Mouse (Mus musculus): ENCODE measurements around the gene Dlx3. TPM values are rescaled to one million over a fixed set of nuclear protein-coding genes. Genes with fewer than 3 reads are reported as not detected.

Dlx3 gene
- total and polyA plus RNA-seq, 2 experiments from 2014 or later: 0.23 to 0.37 TPM

GRCm38 (mm10) chr11:95080783-95081182 lies 39.1 kb upstream of the Dlx3 start:
- Histone ChIP-seq H3K9ac (replicated peaks; ENCODE audit: low read length) (no peak overlapping the region), H3K9me3 (ENCODE audit: low read length) (no peaks in the 10 kb centered on the region), H3K4me2 (ENCODE audit: low read depth, low read length) (no peak overlapping the region), H3K27ac (no peak overlapping the region), H3K36me3 (ENCODE audit: insufficient read depth, low read length) (no peaks in the 10 kb centered on the region), H3K4me3 (ENCODE audit: low read length) (no peak overlapping the region), H3K27me3 (ENCODE audit: insufficient read depth, low read length) (no peaks in the 10 kb centered on the region; the same call in 1 of the 2 replicates), H3K4me1 (ENCODE audit: insufficient read depth, low read length) (0 out of 2 replicates have a peak, but pooled peaks cover 1% of the 10 kb centered on the region)
- DNase-seq (ENCODE audit: low spot score) (no peak), ATAC-seq (no peak)
- WGBS: 82% methylated on average over 6 of the region's 6 CpGs
- TF ChIP-seq CTCF (IDR thresholded peaks at IDR 0.05; ENCODE audit: low read depth): no peak

DNA sequence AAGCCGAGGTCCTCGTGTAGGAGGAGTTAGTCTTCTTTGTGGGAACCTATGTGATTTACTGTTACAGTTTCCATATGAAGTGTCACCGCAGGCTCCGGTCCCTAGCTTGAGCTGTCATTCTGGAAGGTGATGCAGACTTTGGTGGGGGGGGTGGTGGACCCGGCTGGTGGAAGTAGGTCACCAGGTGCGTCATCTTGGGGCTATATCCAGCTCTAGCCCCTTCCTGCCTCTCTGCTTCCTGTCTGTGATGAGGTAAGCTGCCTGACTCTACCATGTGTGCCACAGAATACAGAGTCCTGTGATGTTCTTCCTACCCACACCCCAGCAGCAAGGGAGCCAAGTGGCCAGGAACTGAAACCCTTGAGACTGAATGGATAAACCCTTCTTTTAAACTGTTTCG lies 37.0 kb upstream of the Dlx3 start:
- H3K27me3 ChIP-seq (ENCODE audit: insufficient read depth, low read length): no peaks in the 10 kb centered on the region; the same call in 1 of the 2 replicates
- H3K36me3 ChIP-seq (ENCODE audit: insufficient read depth, low read length): no peaks in the 10 kb centered on the region
- 0 out of 2 replicates have a peak, but pooled peaks cover 6% of the 10 kb centered on the region for H3K4me1 ChIP-seq (ENCODE audit: insufficient read depth, low read length)
- no peaks in the 10 kb centered on the region for H3K9me3 ChIP-seq (ENCODE audit: low read length)
- H3K27ac ChIP-seq: no peak overlapping the region
- DNase-seq (ENCODE audit: low spot score): no peak
- H3K4me3 ChIP-seq (ENCODE audit: low read length): no peak overlapping the region
- no peak for TF ChIP-seq CTCF (IDR thresholded peaks at IDR 0.05; ENCODE audit: low read depth)
- no peak overlapping the region for H3K4me2 ChIP-seq (ENCODE audit: low read depth, low read length)
- ATAC-seq: no peak
- H3K9ac ChIP-seq (replicated peaks; ENCODE audit: low read length): no peak overlapping the region
- 94% methylated on average over 7 of the region's 7 CpGs for WGBS

DNA sequence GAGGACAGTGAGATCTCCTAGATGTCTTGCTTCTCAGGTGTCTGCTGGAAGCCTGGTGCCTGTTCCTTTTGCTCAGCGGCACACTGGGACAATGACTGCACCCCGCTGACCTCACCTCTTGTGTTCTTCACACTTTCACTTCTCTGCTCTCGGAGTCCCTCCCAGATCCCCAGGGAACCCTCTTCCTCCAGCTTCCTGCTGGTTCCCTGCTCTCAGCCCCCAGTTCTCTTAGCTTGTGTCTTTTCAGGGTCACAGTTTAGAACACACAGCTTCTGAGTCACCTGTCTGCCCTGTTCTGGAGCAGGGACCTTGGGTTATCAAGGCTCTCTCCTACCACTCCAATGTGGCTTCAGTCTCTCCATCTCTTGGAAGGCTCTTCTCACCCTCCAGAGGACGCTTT lies 35.7 kb upstream of the Dlx3 start:
- Histone ChIP-seq H3K4me2 (ENCODE audit: low read depth, low read length) (no peak overlapping the region), H3K36me3 (ENCODE audit: insufficient read depth, low read length) (no peaks in the 10 kb centered on the region), H3K9ac (replicated peaks; ENCODE audit: low read length) (no peak overlapping the region), H3K27ac (no peak overlapping the region), H3K4me1 (ENCODE audit: insufficient read depth, low read length) (0 out of 2 replicates have a peak, but pooled peaks cover 10% of the 10 kb centered on the region), H3K9me3 (ENCODE audit: low read length) (no peaks in the 10 kb centered on the region), H3K27me3 (ENCODE audit: insufficient read depth, low read length) (no peaks in the 10 kb centered on the region), H3K4me3 (ENCODE audit: low read length) (no peak overlapping the region)
- 46% methylated on average over 4 of the region's 4 CpGs for WGBS
- ATAC-seq (no peak), DNase-seq (ENCODE audit: low spot score) (no peak)
- no peak for TF ChIP-seq CTCF (IDR thresholded peaks at IDR 0.05; ENCODE audit: low read depth)

- Histone ChIP-seq H3K4me3 (ENCODE audit: low read length) (no peak overlapping the region), H3K27me3 (ENCODE audit: insufficient read depth, low read length) (no peaks in the 10 kb centered on the region), H3K27ac (no peak overlapping the region), H3K36me3 (ENCODE audit: insufficient read depth, low read length) (no peaks in the 10 kb centered on the region), H3K9me3 (ENCODE audit: low read length) (no peaks in the 10 kb centered on the region), H3K4me1 (ENCODE audit: insufficient read depth, low read length) (0 out of 2 replicates have a peak, but pooled peaks cover 10% of the 10 kb centered on the region), H3K4me2 (ENCODE audit: low read depth, low read length) (no peak overlapping the region), H3K9ac (replicated peaks; ENCODE audit: low read length) (no peak overlapping the region)
- TF ChIP-seq CTCF (IDR thresholded peaks at IDR 0.05; ENCODE audit: low read depth): no peak
- DNase-seq (ENCODE audit: low spot score) (no peak), ATAC-seq (no peak)
- 36% methylated on average over 5 of the region's 5 CpGs for WGBS
Measured at GRCm38 (mm10) chr11:95084811-95085382, 35.0 kb upstream of the Dlx3 start.

DNA sequence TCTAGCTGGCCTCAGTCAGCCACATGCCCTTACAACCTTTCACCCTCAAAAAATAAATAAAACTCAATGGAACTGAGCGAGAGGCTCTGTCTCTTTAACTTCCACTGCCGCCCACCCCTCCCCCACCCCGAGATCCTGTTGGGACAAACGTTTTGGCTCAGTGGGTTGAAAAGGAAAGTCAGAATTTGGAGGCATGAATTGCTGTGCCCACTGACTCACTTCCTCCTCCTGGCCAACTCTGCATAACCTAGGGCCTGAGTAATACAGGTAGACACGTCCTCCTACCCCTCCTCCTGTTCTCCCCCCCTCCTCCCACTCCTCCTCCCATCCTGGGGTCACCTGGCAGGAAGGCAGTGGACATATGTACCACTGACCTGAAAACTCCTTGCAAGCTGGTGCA lies 34.2 kb upstream of the Dlx3 start:
- TF ChIP-seq CTCF (IDR thresholded peaks at IDR 0.05; ENCODE audit: low read depth): no peak
- Histone ChIP-seq H3K4me3 (ENCODE audit: low read length) (no peak overlapping the region), H3K9ac (replicated peaks; ENCODE audit: low read length) (no peak overlapping the region), H3K36me3 (ENCODE audit: insufficient read depth, low read length) (no peaks in the 10 kb centered on the region), H3K9me3 (ENCODE audit: low read length) (no peaks in the 10 kb centered on the region), H3K27ac (no peak overlapping the region), H3K27me3 (ENCODE audit: insufficient read depth, low read length) (no peaks in the 10 kb centered on the region), H3K4me1 (ENCODE audit: insufficient read depth, low read length) (0 out of 2 replicates have a peak, but pooled peaks cover 10% of the 10 kb centered on the region), H3K4me2 (ENCODE audit: low read depth, low read length) (no peak overlapping the region)
- ATAC-seq (no peak), DNase-seq (ENCODE audit: low spot score) (no peak)
- WGBS: 18% methylated on average over 5 of the region's 5 CpGs

DNA sequence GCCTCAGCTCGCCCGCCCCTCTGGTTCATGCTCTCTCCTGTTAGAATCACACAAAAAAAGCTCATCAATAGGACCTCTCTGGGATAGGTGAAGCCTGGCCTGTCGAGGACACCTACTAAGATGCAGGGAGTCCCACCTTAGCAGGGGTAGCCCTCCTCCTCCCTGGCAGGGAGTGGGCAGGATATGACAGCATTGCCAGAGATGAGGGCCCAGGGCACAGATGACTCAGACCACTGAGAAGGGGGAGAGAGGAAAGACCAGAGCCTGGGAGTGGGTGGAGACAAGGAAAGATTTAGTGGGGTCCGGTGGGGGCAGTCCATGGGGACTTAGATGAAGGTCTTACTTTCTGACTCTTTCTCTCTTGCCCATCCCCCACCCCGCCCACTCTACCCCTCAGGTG lies 33.7 kb upstream of the Dlx3 start:
- no peak; the same call in 1 of the 2 replicates for ATAC-seq
- no peaks in the 10 kb centered on the region for H3K27me3 ChIP-seq (ENCODE audit: insufficient read depth, low read length)

More for the DNA sequence above, 33.7 kb upstream of the Dlx3 start:
- Histone ChIP-seq H3K9me3 (ENCODE audit: low read length) (no peaks in the 10 kb centered on the region), H3K4me1 (ENCODE audit: insufficient read depth, low read length) (0 out of 2 replicates have a peak, but pooled peaks cover 10% of the 10 kb centered on the region), H3K9ac (replicated peaks; ENCODE audit: low read length) (no peak overlapping the region), H3K4me2 (ENCODE audit: low read depth, low read length) (no peak overlapping the region), H3K27ac (no peak overlapping the region), H3K36me3 (ENCODE audit: insufficient read depth, low read length) (no peaks in the 10 kb centered on the region), H3K4me3 (ENCODE audit: low read length) (no peak overlapping the region)
- WGBS: 56% methylated on average over 5 of the region's 5 CpGs
- TF ChIP-seq CTCF (IDR thresholded peaks at IDR 0.05; ENCODE audit: low read depth): no peak
- DNase-seq (ENCODE audit: low spot score): no peak

All from hindbrain, postnatal 0 days (tissue).